ENCODE assay signal across 9 mouse cellular contexts in the genomic region with DNA sequence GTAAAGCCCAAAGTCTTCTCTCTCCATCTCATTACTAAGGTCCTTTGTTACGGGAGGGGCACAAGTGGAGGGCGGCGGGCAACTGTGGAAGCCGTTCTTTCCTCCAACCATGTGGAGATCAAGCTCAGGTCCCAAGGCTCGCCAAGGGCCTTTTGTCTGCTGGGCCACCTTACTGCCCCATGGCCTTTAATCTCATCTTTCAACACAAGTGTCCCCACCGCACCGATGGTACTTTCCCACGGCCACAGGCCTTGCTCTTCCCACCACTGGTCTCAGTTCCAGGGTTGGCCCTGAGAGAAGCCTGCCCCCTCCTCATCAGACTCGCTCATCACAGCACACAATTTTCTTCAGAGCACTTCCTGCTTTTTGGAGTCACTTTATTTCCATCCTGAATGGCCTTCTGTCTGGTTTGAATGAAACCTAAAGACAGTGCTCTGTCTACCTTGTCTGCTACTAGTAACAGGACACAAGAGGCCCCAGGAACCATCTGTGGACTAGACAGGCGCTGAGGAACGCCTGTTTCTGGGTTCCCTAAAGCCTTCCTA. TPM values are rescaled to one million over a fixed set of nuclear protein-coding genes. Genes with fewer than 3 reads are reported as not detected.
DNase-seq lines count a peak whose midpoint lies in the region; ATAC-seq lines count a peak whose summit lies in the region.
"Had no signal": no experiment of that assay in that cellular context is flagged by ENCODE, and none has a peak within 500 bp of the region (broad histone marks: within the 10 kb centered on the region; RNA-seq: fewer than 3 reads in every experiment).

No protein-coding gene starts in this region.

- H3K27ac ChIP-seq in heart, embryonic 14.5 days (replicated peaks in 1 of 2; ENCODE audit: control insufficient read depth in 1 of 2, insufficient read depth in 1 of 2, low read depth in 2 of 2, low read length in 2 of 2) = peak overlapping the region in 1 of 2 experiments; percentile 73; a peak in 3 of 4 replicates
- no peak overlapping the region for H3K27ac ChIP-seq in hindbrain, embryonic 16.5 days (ENCODE audit: low read depth, low read length)
- no peak overlapping the region for H3K27ac ChIP-seq in midbrain, embryonic 12.5 days (replicated peaks)

- H3K4me2 ChIP-seq in heart, embryonic 14.5 days (ENCODE audit: low read length) = peak overlapping the region; percentile 68
- peak overlapping the region; percentile 91; the same call in 1 of the 2 replicates for H3K4me2 ChIP-seq in hindbrain, embryonic 16.5 days (ENCODE audit: low read length)
- H3K4me2 ChIP-seq in midbrain, embryonic 12.5 days (replicated peaks) = peak overlapping the region; percentile 1; the same call in 1 of the 2 replicates

- H3K4me1 ChIP-seq in heart, embryonic 14.5 days (ENCODE audit: control insufficient read depth in 2 of 2, insufficient read depth in 2 of 2, low read length in 2 of 2) = peaks cover 40 to 63% of the 10 kb centered on the region in 2 experiments
- peaks cover 41% of the 10 kb centered on the region for H3K4me1 ChIP-seq in hindbrain, embryonic 16.5 days (ENCODE audit: control insufficient read depth, insufficient read depth, low read depth, low read length)
- peaks cover 46% of the 10 kb centered on the region for H3K4me1 ChIP-seq in midbrain, embryonic 12.5 days

- no peaks in the 10 kb centered on the region for H3K27me3 ChIP-seq in heart, embryonic 14.5 days (ENCODE audit: control insufficient read depth, insufficient read depth, low read length)
- no peaks in the 10 kb centered on the region for H3K27me3 ChIP-seq in hindbrain, embryonic 16.5 days (replicated peaks; ENCODE audit: control insufficient read depth, insufficient read depth, low read length)
- no peaks in the 10 kb centered on the region for H3K27me3 ChIP-seq in midbrain, embryonic 12.5 days

- intact Hi-C loops in left cerebral cortex, postnatal 14 days (cut with DNase I) = no loop called here

- peak overlapping the region; percentile 93 for H3K9ac ChIP-seq in heart, embryonic 14.5 days (ENCODE audit: low read length)
- peak overlapping the region; percentile 90; the same call in 1 of the 2 replicates for H3K9ac ChIP-seq in hindbrain, embryonic 16.5 days (ENCODE audit: low read depth, low read length)
- peak overlapping the region; percentile 97 for H3K9ac ChIP-seq in midbrain, embryonic 12.5 days (replicated peaks)

- peaks cover 21% of the 10 kb centered on the region for H3K36me3 ChIP-seq in heart, embryonic 14.5 days (ENCODE audit: control insufficient read depth, insufficient read depth, low read length)
- H3K36me3 ChIP-seq in hindbrain, embryonic 16.5 days (ENCODE audit: control insufficient read depth, insufficient read depth, low read length) = no peaks in the 10 kb centered on the region
- H3K36me3 ChIP-seq in midbrain, embryonic 12.5 days = 0 out of 2 replicates have a peak, but pooled peaks cover 22% of the 10 kb centered on the region

- no peak for ATAC-seq in heart, embryonic 14.5 days (ENCODE audit: insufficient number of reproducible peaks, insufficient read depth, low FRiP score, low read depth)
- ATAC-seq in hindbrain, embryonic 16.5 days = no peak
- ATAC-seq in midbrain, embryonic 12.5 days (ENCODE audit: low FRiP score, low read depth) = no peak

- H3K4me3 ChIP-seq in heart, embryonic 14.5 days (ENCODE audit: control insufficient read depth in 1 of 2, insufficient read depth in 1 of 2, low read depth in 1 of 2, low read length in 2 of 2) = peak overlapping the region in 1 of 2 experiments; percentile 94; a peak in 1 of 4 replicates
- no peak overlapping the region for H3K4me3 ChIP-seq in hindbrain, embryonic 16.5 days (ENCODE audit: low read length)
- H3K4me3 ChIP-seq in midbrain, embryonic 12.5 days = 0 out of 2 replicates have a peak overlapping the region, but pooled peaks have one; percentile 96

- no peak for DNase-seq in heart, adult 8-10 months (ENCODE audit: low spot score)
- DNase-seq in c-Kit-negative CD71-positive TER-119-positive erythroid progenitor cells, embryonic 14.5 days (ENCODE audit: low read depth, low spot score) = peak; percentile 38
- no peak for DNase-seq in MN1 (ENCODE audit: low spot score)
- no peak for DNase-seq in cerebellum, postnatal 10 days
- DNase-seq in left cerebral cortex, postnatal 14 days (ENCODE audit: low spot score in 2 of 2) = no peak

- 58% methylated on average over 11 of the region's 11 CpGs for WGBS in heart, embryonic 14.5 days
- 82% methylated on average over 11 of the region's 11 CpGs for WGBS in hindbrain, embryonic 16.5 days
- WGBS in midbrain, embryonic 12.5 days = 74% methylated on average over 11 of the region's 11 CpGs

- no peaks in the 10 kb centered on the region for H3K9me3 ChIP-seq in heart, embryonic 14.5 days (ENCODE audit: control insufficient read depth, low read length)
- H3K9me3 ChIP-seq in hindbrain, embryonic 16.5 days (ENCODE audit: control insufficient read depth, low read length) = no peaks in the 10 kb centered on the region
- H3K9me3 ChIP-seq in midbrain, embryonic 12.5 days = no peaks in the 10 kb centered on the region

RNA-seq across cellular contexts. Expression of a gene that starts 2.2 kb away (rescaled TPM):
- 166 and 175 TPM in 2 replicates for polyA plus RNA-seq in heart, embryonic 14.5 days (2014; fragmentation: Nextera tagmentation; extraction: Ambion mirVana)
- total RNA-seq in heart, adult 8-10 months (2022) = 100 to 1,000 TPM; 120 to 152 (median 139) TPM
- polyA plus RNA-seq in hindbrain, embryonic 16.5 days (2015; fragmentation: Nextera tagmentation; extraction: Ambion mirVana) = 390 and 393 TPM in 2 replicates
- polyA plus RNA-seq in midbrain, embryonic 12.5 days (2016; fragmentation: Nextera tagmentation; extraction: Ambion mirVana) = 297 and 322 TPM in 2 replicates
- total RNA-seq in left cerebral cortex, postnatal 14 days (2021) = 100 to 1,000 TPM; 215 to 250 TPM

RNA-seq across cellular contexts. Expression of a gene that starts 31.6 kb away (rescaled TPM):
- polyA plus RNA-seq in heart, embryonic 14.5 days (2014; fragmentation: Nextera tagmentation; extraction: Ambion mirVana) = 0.19 and 5.2 TPM in 2 replicates
- 10 to 100 TPM; 15.3 to 19.4 (median 18.2) TPM for total RNA-seq in heart, adult 8-10 months (2022)
- polyA plus RNA-seq in hindbrain, embryonic 16.5 days (2015; fragmentation: Nextera tagmentation; extraction: Ambion mirVana) = 11.9 and 12.8 TPM in 2 replicates
- polyA plus RNA-seq in midbrain, embryonic 12.5 days (2016; fragmentation: Nextera tagmentation; extraction: Ambion mirVana) = 9.1 and 9.7 TPM in 2 replicates
- 10 to 100 TPM; 63.3 to 65.1 TPM for total RNA-seq in left cerebral cortex, postnatal 14 days (2021)
- polyA plus RNA-seq: macrophage had no signal

RNA-seq across cellular contexts. Expression of a gene that starts 59.0 kb away (rescaled TPM):
- 14.2 and 17.0 TPM in 2 replicates for polyA plus RNA-seq in heart, embryonic 14.5 days (2014; fragmentation: Nextera tagmentation; extraction: Ambion mirVana)
- total RNA-seq in heart, adult 8-10 months (2022) = 100 to 1,000 TPM in 1 of 4 experiments, 10 to 100 TPM in 3; 55.1 to 104 (median 84.0) TPM
- polyA plus RNA-seq in hindbrain, embryonic 16.5 days (2015; fragmentation: Nextera tagmentation; extraction: Ambion mirVana) = 0.15 and 0.22 TPM in 2 replicates
- polyA plus RNA-seq in midbrain, embryonic 12.5 days (2016; fragmentation: Nextera tagmentation; extraction: Ambion mirVana) = 2.7 and 3.1 TPM in 2 replicates
- 10 to 100 TPM; 12.6 to 13.4 TPM for total RNA-seq in left cerebral cortex, postnatal 14 days (2021)

RNA-seq across cellular contexts. Expression of a gene that starts 59.9 kb away (rescaled TPM):
- 40.6 and 40.9 TPM in 2 replicates for polyA plus RNA-seq in heart, embryonic 14.5 days (2014; fragmentation: Nextera tagmentation; extraction: Ambion mirVana)
- total RNA-seq in heart, adult 8-10 months (2022) = 10 to 100 TPM; 22.6 to 26.6 (median 23.4) TPM
- 37.1 and 39.3 TPM in 2 replicates for polyA plus RNA-seq in hindbrain, embryonic 16.5 days (2015; fragmentation: Nextera tagmentation; extraction: Ambion mirVana)
- 33.6 and 36.5 TPM in 2 replicates for polyA plus RNA-seq in midbrain, embryonic 12.5 days (2016; fragmentation: Nextera tagmentation; extraction: Ambion mirVana)
- total RNA-seq in left cerebral cortex, postnatal 14 days (2021) = 10 to 100 TPM; 54.6 to 58.5 TPM

Comparison
In these comparisons a context has a peak if more than half of its experiments do, and no peak if none do; other contexts are left out.
1. H3K4me2 ChIP-seq: peak in every context shown above with its lines; median percentile 91 in hindbrain, embryonic 16.5 days; 68 in heart, embryonic 14.5 days; 1 in midbrain, embryonic 12.5 days.